Mouse (Mus musculus): Measurements from ENCODE around the gene Sf3a1. TPM values are rescaled to one million over a fixed set of nuclear protein-coding genes. Genes with fewer than 3 reads are reported as not detected.

The Sf3a1 gene
- polyA plus RNA-seq, 1 experiment from 2014 or later, result 16.5 TPM

DNA sequence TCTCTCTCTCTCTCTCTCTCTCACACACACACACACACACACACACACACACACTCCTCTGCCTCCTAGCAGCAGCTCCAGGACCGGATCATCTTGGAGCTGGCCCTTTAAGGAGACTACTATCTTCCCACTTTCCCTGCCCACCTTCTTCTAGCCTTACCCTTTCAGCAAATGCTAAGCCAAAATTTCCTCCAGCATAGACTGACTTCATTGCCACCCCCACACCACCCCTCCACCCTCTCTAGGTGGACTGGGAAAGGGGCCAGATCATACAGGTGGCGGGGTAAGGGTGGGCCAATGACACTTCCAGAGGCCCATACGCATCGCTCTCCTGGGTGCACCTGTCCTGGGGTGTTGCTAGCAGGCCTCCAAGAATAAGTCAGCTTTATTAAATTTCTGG lies 44.7 kb upstream of the Sf3a1 start:
- Histone ChIP-seq H3K9me3 (ENCODE audit: control insufficient read depth) (no peaks in the 10 kb centered on the region), H3K4me2 (replicated peaks; ENCODE audit: low read depth) (no peak overlapping the region), H3K4me3 (ENCODE audit: low read depth, low read length) (no peak overlapping the region), H3K36me3 (ENCODE audit: control insufficient read depth, insufficient read depth) (no peaks in the 10 kb centered on the region), H3K27ac (ENCODE audit: low read depth, low read length) (no peak overlapping the region), H3K9ac (ENCODE audit: low read depth, low read length) (no peak overlapping the region), H3K4me1 (replicated peaks; ENCODE audit: control insufficient read depth, insufficient read depth, low read length) (peaks cover 10% of the 10 kb centered on the region; the same call in 1 of the 2 replicates), H3K27me3 (replicated peaks; ENCODE audit: control insufficient read depth, insufficient read depth, low read length) (no peaks in the 10 kb centered on the region)
- no peak for ATAC-seq
- TF ChIP-seq CTCF (IDR thresholded peaks at IDR 0.05; ENCODE audit: low read depth), result no peak
- WGBS, result 91% methylated on average over 4 of the region's 4 CpGs

DNA sequence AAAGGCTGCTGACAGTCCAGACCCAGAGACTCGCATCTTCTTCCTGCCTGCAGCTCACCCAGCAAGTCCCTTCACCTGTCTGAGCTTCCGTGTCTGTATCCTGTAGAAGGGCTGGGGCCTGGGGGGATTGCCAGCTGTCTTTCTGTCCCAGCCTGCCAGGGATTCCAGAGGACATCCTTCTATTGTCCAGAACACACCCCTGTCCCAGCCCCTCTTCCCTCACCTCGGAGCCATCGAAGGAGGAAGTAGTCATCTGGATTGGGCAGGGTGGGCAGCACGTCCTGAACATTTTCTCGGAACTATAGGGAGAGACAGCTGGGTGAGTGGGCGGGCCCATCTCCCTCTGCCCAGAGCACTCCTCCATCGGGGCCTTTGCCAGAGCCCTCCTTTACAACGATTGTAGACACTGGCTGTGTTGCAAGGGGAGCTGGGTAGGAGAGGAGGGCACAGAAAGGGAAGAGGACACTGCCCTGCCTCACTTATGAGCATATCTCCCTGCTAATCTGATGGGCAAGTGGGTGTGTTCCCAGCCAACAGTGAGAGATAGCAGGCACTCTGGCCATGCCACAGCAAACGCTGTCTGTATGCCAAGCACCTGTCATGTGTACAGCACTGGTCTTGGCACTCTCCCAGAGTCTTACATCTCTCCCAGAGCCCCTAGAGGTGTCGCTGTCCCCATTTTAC lies 43.5 kb upstream of the Sf3a1 start:
- TF ChIP-seq CTCF (IDR thresholded peaks at IDR 0.05; ENCODE audit: low read depth), result no peak

DNA sequence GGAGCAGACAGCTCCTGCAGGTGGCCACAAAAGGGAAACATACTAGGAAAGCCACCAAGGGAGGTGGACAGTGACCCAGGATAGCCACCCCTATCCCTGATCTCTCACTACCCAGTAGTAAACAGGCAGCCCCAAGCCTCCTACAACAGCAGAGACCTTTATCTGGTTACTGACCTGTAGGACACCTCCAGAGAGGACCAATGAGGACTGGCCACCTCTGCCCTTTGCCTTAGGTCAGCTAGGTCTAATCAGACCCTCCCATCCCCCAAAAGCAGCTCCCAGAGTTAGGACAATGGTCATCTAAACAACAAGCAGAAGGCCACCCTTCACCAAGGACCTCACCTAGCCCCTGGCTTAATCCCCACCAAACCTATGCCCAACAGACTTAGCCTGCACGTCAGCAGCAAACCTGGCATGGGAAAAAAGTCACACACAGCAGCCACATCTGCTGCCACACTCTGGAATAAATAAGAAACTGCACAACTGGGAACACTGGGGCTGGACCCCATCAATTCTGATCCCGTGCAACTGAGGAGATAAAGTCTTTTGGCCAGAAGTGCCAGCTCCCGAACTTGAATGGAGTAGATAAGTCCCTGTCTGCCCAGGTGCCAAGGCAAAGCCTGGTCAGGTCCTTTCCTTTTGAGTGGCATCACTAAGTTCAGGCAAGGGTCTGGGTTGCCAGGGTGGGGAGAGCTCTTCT lies 42.6 kb upstream of the Sf3a1 start:
- Histone ChIP-seq H3K9ac (ENCODE audit: low read depth, low read length) (0 out of 2 replicates have a peak overlapping the region, but pooled peaks have one; percentile 62), H3K27ac (ENCODE audit: low read depth, low read length) (no peak overlapping the region), H3K27me3 (replicated peaks; ENCODE audit: control insufficient read depth, insufficient read depth, low read length) (no peaks in the 10 kb centered on the region), H3K4me2 (replicated peaks; ENCODE audit: low read depth) (peak overlapping the region; percentile 93), H3K4me1 (replicated peaks; ENCODE audit: control insufficient read depth, insufficient read depth, low read length) (peaks cover 10% of the 10 kb centered on the region; the same call in 1 of the 2 replicates), H3K4me3 (ENCODE audit: low read depth, low read length) (peak overlapping the region; percentile 53), H3K36me3 (ENCODE audit: control insufficient read depth, insufficient read depth) (no peaks in the 10 kb centered on the region), H3K9me3 (ENCODE audit: control insufficient read depth) (no peaks in the 10 kb centered on the region)
- TF ChIP-seq CTCF (IDR thresholded peaks at IDR 0.05; ENCODE audit: low read depth), result peak; percentile 46
- ATAC-seq, result no peak
- WGBS, result 30% methylated on average over 3 of the region's 3 CpGs

More for the DNA sequence above, 43.5 kb upstream of the Sf3a1 start:
- Histone ChIP-seq H3K4me2 (replicated peaks; ENCODE audit: low read depth) (no peak overlapping the region), H3K4me3 (ENCODE audit: low read depth, low read length) (no peak overlapping the region), H3K27ac (ENCODE audit: low read depth, low read length) (no peak overlapping the region), H3K36me3 (ENCODE audit: control insufficient read depth, insufficient read depth) (no peaks in the 10 kb centered on the region), H3K27me3 (replicated peaks; ENCODE audit: control insufficient read depth, insufficient read depth, low read length) (no peaks in the 10 kb centered on the region), H3K9ac (ENCODE audit: low read depth, low read length) (no peak overlapping the region), H3K4me1 (replicated peaks; ENCODE audit: control insufficient read depth, insufficient read depth, low read length) (peaks cover 10% of the 10 kb centered on the region; the same call in 1 of the 2 replicates), H3K9me3 (ENCODE audit: control insufficient read depth) (no peaks in the 10 kb centered on the region)
- ATAC-seq, result no peak
- WGBS, result 48% methylated on average over 11 of the region's 11 CpGs

DNA sequence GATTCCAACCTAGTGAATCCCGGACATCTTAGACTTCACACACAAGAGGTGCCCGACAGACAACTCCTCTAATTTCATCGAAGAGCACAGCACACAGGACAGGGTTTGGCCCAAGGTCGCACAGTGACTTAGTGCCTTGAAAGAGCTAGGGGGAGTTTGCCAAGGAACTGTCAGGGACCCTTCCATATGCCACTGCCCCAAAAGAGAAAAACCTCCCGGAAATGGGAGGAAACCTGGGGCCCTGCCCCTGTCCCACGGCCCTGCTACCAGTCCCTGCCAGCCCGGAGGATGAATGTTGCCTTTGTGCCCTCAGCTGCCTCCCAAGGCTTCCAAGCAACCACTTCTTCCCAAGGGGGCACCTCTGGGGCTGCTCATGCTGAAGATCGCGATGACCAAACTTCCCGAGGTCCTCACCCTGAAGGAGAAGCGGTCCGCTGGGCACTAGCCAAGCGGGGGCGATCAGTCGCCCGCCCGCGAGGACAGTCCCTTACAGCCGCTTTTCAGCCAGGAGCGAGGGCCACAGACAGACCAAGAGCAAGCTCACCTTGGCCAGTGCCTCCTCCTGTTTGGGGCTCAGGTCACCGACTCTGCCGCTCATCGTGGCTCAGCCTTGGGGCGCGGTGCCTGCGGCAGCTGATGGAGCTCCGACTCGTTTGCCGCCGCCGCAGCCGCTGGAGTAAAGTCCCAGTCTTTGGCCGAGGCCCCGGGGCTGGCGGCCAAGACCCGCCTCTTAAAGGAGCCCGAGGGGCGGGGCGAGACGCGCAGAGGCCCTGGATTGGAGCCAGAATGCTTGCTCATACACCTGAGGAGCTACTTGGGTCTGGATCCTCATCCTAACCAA lies 41.8 kb upstream of the Sf3a1 start:
- no peaks in the 10 kb centered on the region for H3K36me3 ChIP-seq (ENCODE audit: control insufficient read depth, insufficient read depth)
- H3K4me1 ChIP-seq (replicated peaks; ENCODE audit: control insufficient read depth, insufficient read depth, low read length), result peaks cover 10% of the 10 kb centered on the region; the same call in 1 of the 2 replicates
- H3K27me3 ChIP-seq (replicated peaks; ENCODE audit: control insufficient read depth, insufficient read depth, low read length), result no peaks in the 10 kb centered on the region
- H3K9ac ChIP-seq (ENCODE audit: low read depth, low read length), result peak overlapping the region; percentile 62
- H3K4me3 ChIP-seq (ENCODE audit: low read depth, low read length), result peak overlapping the region; percentile 53
- H3K27ac ChIP-seq (ENCODE audit: low read depth, low read length), result no peak overlapping the region; the same call in 1 of the 2 replicates
- no peaks in the 10 kb centered on the region for H3K9me3 ChIP-seq (ENCODE audit: control insufficient read depth)
- 1% methylated on average over 41 of the region's 41 CpGs for WGBS
- TF ChIP-seq CTCF (IDR thresholded peaks at IDR 0.05; ENCODE audit: low read depth), result no peak
- peak overlapping the region; percentile 93 for H3K4me2 ChIP-seq (replicated peaks; ENCODE audit: low read depth)
- peak; percentile 71 for ATAC-seq

DNA sequence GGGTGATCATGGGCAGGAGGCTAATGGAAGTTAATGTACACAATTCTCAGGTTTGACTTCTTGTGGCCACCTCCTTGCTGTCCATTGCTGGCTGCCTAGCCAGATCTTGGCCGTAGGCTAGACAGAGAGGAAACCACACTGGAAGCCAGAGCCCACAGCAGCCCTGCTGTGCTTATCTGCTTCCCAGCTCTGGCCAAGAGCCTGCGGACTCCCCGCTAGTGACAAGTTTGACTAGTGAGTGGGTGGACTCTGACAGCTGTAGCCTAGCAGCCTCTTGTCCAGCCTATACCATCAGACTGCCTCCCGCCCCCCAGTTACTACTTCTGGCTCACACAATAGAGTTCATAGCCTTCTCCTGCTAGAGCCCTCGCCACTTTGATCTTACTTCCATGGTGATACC lies 40.5 kb upstream of the Sf3a1 start:
- whole genome bisulfite sequencing, result 73% methylated on average over 5 of the region's 5 CpGs
- Histone ChIP-seq H3K4me1 (replicated peaks; ENCODE audit: control insufficient read depth, insufficient read depth, low read length) (peaks cover 10% of the 10 kb centered on the region; the same call in 1 of the 2 replicates), H3K36me3 (ENCODE audit: control insufficient read depth, insufficient read depth) (no peaks in the 10 kb centered on the region), H3K9ac (ENCODE audit: low read depth, low read length) (no peak overlapping the region), H3K4me2 (replicated peaks; ENCODE audit: low read depth) (no peak overlapping the region), H3K27me3 (replicated peaks; ENCODE audit: control insufficient read depth, insufficient read depth, low read length) (no peaks in the 10 kb centered on the region), H3K27ac (ENCODE audit: low read depth, low read length) (no peak overlapping the region), H3K9me3 (ENCODE audit: control insufficient read depth) (no peaks in the 10 kb centered on the region), H3K4me3 (ENCODE audit: low read depth, low read length) (no peak overlapping the region)
- TF ChIP-seq CTCF (IDR thresholded peaks at IDR 0.05; ENCODE audit: low read depth), result no peak
- ATAC-seq, result no peak

DNA sequence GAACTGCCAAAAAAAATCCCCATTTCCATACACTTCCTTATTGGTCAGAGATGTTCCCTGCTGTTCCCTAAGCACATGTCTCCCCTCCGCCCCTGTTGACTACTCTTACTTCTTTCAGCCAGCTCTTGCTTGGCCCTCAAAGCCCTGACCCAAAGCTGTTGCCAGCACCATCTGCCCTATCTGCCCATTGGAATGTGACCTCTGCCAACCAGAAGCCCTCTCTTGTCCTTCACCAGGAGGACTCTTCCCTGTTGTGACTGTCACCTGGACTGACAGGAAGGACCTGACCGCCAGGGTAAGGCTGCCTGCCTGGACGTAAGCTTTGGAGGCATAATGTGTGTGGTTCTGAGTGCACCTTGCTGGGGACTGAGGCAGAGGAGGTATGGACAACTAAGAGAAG lies 38.5 kb upstream of the Sf3a1 start:
- no peak for ATAC-seq
- no peak overlapping the region for H3K27ac ChIP-seq (ENCODE audit: low read depth, low read length)
- H3K4me2 ChIP-seq (replicated peaks; ENCODE audit: low read depth), result no peak overlapping the region
- H3K4me3 ChIP-seq (ENCODE audit: low read depth, low read length), result no peak overlapping the region
- peaks cover 10% of the 10 kb centered on the region; the same call in 1 of the 2 replicates for H3K4me1 ChIP-seq (replicated peaks; ENCODE audit: control insufficient read depth, insufficient read depth, low read length)
- TF ChIP-seq CTCF (IDR thresholded peaks at IDR 0.05; ENCODE audit: low read depth), result no peak
- 76% methylated on average over 3 of the region's 3 CpGs for WGBS
- no peak overlapping the region for H3K9ac ChIP-seq (ENCODE audit: low read depth, low read length)
- no peaks in the 10 kb centered on the region for H3K27me3 ChIP-seq (replicated peaks; ENCODE audit: control insufficient read depth, insufficient read depth, low read length)
- no peaks in the 10 kb centered on the region for H3K36me3 ChIP-seq (ENCODE audit: control insufficient read depth, insufficient read depth)
- 0 out of 2 replicates have a peak, but pooled peaks cover 2% of the 10 kb centered on the region for H3K9me3 ChIP-seq (ENCODE audit: control insufficient read depth)
